Mouse (Mus musculus): ENCODE results near the gene Zdhhc9.

Zdhhc9 gene

GRCm38 (mm10) chrX:48124132-48125071 lies 84.3 kb downstream of the Zdhhc9 start:
- peak; percentile 81 for DNase-seq

Measured in cerebellum, adult 18-20 months (tissue).